Mouse (Mus musculus) gastrocnemius, adult 18-20 months (tissue): ENCODE measurements around the gene Abcc2. TPM values are rescaled to one million over a fixed set of nuclear protein-coding genes. Genes with fewer than 3 reads are reported as not detected.
A peak's percentile ranks its signal among the peaks of the same experiment; 100 is the strongest.

Source experiments
- DNase-seq: peaks from one replicate; pipeline ENCODE4 v3.0.0; 2021; ENCODE audit warnings: low spot score
- total RNA-seq, 2 experiments: library from RNA; stranded (reverse); gene quantifications; 2 replicates each; pipeline ENCODE4 v1.2.3; 2021

Abcc2 gene
- total RNA-seq, 2 experiments from 2014 or later: 0.07 to 0.16 TPM

- DNase-seq: no peak
Observed at GRCm38 (mm10) chr19:43777308-43777707, 4.7 kb upstream of the Abcc2 start.

- DNase-seq: no peak
Observed at GRCm38 (mm10) chr19:43780391-43780790, 1.6 kb upstream of the Abcc2 start.

- DNase-seq: no peak
Observed at GRCm38 (mm10) chr19:43784761-43785160, 2.8 kb downstream of the Abcc2 start.

- no peak for DNase-seq
Observed at GRCm38 (mm10) chr19:43786249-43787026, 4.4 kb downstream of the Abcc2 start.

GRCm38 (mm10) chr19:43789817-43790216 is 7.8 kb downstream of the Abcc2 start:
- no peak for DNase-seq

- no peak for DNase-seq
Observed at GRCm38 (mm10) chr19:43792537-43792936, 10.5 kb downstream of the Abcc2 start.

GRCm38 (mm10) chr19:43793951-43794350 is 12.0 kb downstream of the Abcc2 start:
- no peak for DNase-seq

- DNase-seq: no peak
Observed at GRCm38 (mm10) chr19:43795511-43795910, 13.5 kb downstream of the Abcc2 start.

GRCm38 (mm10) chr19:43797216-43797615 is 15.2 kb downstream of the Abcc2 start:
- no peak for DNase-seq

GRCm38 (mm10) chr19:43801427-43802051 is 19.5 kb downstream of the Abcc2 start:
- DNase-seq: no peak

GRCm38 (mm10) chr19:43803866-43804265 is 21.9 kb downstream of the Abcc2 start:
- no peak for DNase-seq

GRCm38 (mm10) chr19:43809331-43809730 is 27.3 kb downstream of the Abcc2 start:
- no peak for DNase-seq

- no peak for DNase-seq
Observed at GRCm38 (mm10) chr19:43811419-43811818, 29.4 kb downstream of the Abcc2 start.

- no peak for DNase-seq
Observed at GRCm38 (mm10) chr19:43813315-43813714, 31.3 kb downstream of the Abcc2 start.

GRCm38 (mm10) chr19:43815661-43816414 is 33.8 kb downstream of the Abcc2 start:
- DNase-seq: peak; percentile 9

- DNase-seq: no peak
Observed at GRCm38 (mm10) chr19:43826855-43827254, 44.9 kb downstream of the Abcc2 start.

GRCm38 (mm10) chr19:43832425-43833069 is 50.6 kb downstream of the Abcc2 start:
- DNase-seq: peak; percentile 68

- DNase-seq: no peak
Observed at GRCm38 (mm10) chr19:43843184-43843583, 61.2 kb downstream of the Abcc2 start.

GRCm38 (mm10) chr19:43845331-43845908 is 63.4 kb downstream of the Abcc2 start:
- DNase-seq: no peak

GRCm38 (mm10) chr19:43847056-43847455 is 65.1 kb downstream of the Abcc2 start:
- DNase-seq: no peak

- no peak for DNase-seq
Observed at GRCm38 (mm10) chr19:43847966-43848365, 66.0 kb downstream of the Abcc2 start.
